ENCODE assay signal across 9 mouse cellular contexts in the genomic region with DNA sequence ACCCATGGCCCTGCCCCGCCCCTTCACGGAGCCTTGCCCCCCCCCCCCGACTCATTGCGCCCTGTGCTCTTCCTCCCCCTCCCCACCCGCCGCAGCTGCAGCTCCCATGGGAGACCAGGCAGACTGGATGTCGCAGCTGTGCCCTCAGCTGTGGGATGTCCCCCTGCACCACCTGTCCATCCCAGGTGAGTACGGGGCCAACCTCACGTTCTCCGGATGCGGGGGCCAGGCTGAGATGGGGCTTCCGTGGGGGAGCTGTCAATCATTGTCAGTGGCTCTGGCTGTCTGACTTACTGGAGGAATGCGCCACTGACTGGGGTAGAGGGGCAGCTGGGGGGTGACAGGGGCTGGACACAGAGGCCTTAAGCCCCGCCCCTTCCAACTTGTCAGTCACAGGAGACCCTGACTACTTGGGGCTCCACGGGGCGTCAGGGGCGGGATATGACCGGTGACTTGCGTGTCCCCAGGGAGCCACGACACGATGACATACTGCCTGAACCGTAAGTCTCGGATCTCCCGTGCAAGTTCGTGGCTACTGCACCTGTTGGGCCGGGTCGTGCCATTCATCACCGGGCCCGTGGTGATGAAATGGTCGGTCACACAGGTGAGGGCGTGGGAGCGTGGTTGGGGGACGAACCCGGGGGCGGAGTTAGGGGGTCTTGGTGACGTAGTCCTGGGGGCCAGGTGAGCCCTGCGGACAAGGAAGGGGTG. TPM values are rescaled to one million over a fixed set of nuclear protein-coding genes. Genes with fewer than 3 reads are reported as not detected.
DNase-seq lines count a peak whose midpoint lies in the region; ATAC-seq and TF ChIP-seq lines count a peak whose summit lies in the region.
"Had no signal": no experiment of that assay in that cellular context is flagged by ENCODE, and none has a peak within 500 bp of the region (broad histone marks: within the 10 kb centered on the region; RNA-seq: fewer than 3 reads in every experiment).

No protein-coding gene starts in this region.

- H3K4me2 ChIP-seq in CH12.LX (ENCODE audit: insufficient read depth, low read depth, poor library complexity, severe bottlenecking) = no peak overlapping the region
- H3K4me2 ChIP-seq in hindbrain, embryonic 16.5 days (ENCODE audit: low read length) = peak overlapping the region; percentile 87
- peak overlapping the region; percentile 77 for H3K4me2 ChIP-seq in midbrain, postnatal 0 days (ENCODE audit: low read depth, low read length, poor library complexity, severe bottlenecking)

- H3K4me1 ChIP-seq in CH12.LX (ENCODE audit: control insufficient read depth in 1 of 2, insufficient read depth in 2 of 2) = peaks cover 14 to 17% of the 10 kb centered on the region in 2 experiments
- peaks cover 20% of the 10 kb centered on the region for H3K4me1 ChIP-seq in hindbrain, embryonic 16.5 days (ENCODE audit: control insufficient read depth, insufficient read depth, low read depth, low read length)
- H3K4me1 ChIP-seq in midbrain, postnatal 0 days (ENCODE audit: insufficient read depth, low read length) = peaks cover 12% of the 10 kb centered on the region; the same call in 1 of the 2 replicates
- H3K4me1 ChIP-seq in thymus, adult 2 months (replicated peaks; ENCODE audit: control insufficient read depth, insufficient read depth, low read length) = peaks cover 39% of the 10 kb centered on the region

- DNase-seq in adrenal gland, adult 2 months = peak; percentile 9
- DNase-seq in adrenal gland, postnatal 4 days (ENCODE audit: low spot score in 2 of 2) = no peak
- DNase-seq in CH12.LX (ENCODE audit: extremely low read depth) = no peak
- peak; percentile 45 for DNase-seq in embryo, embryonic 9.5 days (ENCODE audit: extremely low spot score)
- peak; percentile 50 for DNase-seq in left cerebral cortex, postnatal 4 days
- peak; percentile 62 for DNase-seq in midbrain, postnatal 0 days (ENCODE audit: low spot score)
- peak; percentile 62 for DNase-seq in thymus, adult 2 months

- TF ChIP-seq EP300 in CH12.LX (IDR thresholded peaks at IDR 0.05; ENCODE audit: low read length) = no peak

- 1% methylated on average over 34 of the region's 37 CpGs for WGBS in hindbrain, embryonic 16.5 days
- WGBS in midbrain, postnatal 0 days = 1% methylated on average over 36 of the region's 37 CpGs
- WGBS in thymus, adult 2 months = 4% methylated on average over 37 of the region's 37 CpGs

- dilution Hi-C loops in CH12.LX (cut with MboI; ENCODE audit: extremely low pct_ligation_motif_present, extremely low pct_unique_long_range_greater_than_20kb, low sequenced_read_pairs) = no loop called here

- no peak overlapping the region for H3K27ac ChIP-seq in CH12.LX (ENCODE audit: insufficient read depth, low read depth)
- no peak overlapping the region; the same call in 1 of the 2 replicates for H3K27ac ChIP-seq in hindbrain, embryonic 16.5 days (ENCODE audit: low read depth, low read length)
- H3K27ac ChIP-seq in midbrain, postnatal 0 days (ENCODE audit: low read depth, low read length) = peak overlapping the region; percentile 34; the same call in 1 of the 2 replicates
- H3K27ac ChIP-seq in thymus, adult 2 months (ENCODE audit: control insufficient read depth, insufficient read depth, low read length) = no peak overlapping the region

- H3K36me3 ChIP-seq in CH12.LX (replicated peaks in 1 of 2; ENCODE audit: control insufficient read depth in 1 of 2, insufficient read depth in 1 of 2, low read length in 1 of 2) = peaks cover 40 to 46% of the 10 kb centered on the region in 2 experiments
- peaks cover 26% of the 10 kb centered on the region for H3K36me3 ChIP-seq in hindbrain, embryonic 16.5 days (ENCODE audit: control insufficient read depth, insufficient read depth, low read length)
- H3K36me3 ChIP-seq in midbrain, postnatal 0 days (ENCODE audit: insufficient read depth, low read length) = peaks cover 28% of the 10 kb centered on the region
- peaks cover 3% of the 10 kb centered on the region; the same call in 1 of the 2 replicates for H3K36me3 ChIP-seq in thymus, adult 2 months (ENCODE audit: control insufficient read depth, insufficient read depth, low read length)

- no peak for TF ChIP-seq CTCF in CH12.LX (conservative IDR thresholded peaks at IDR 0.05 in 1 of 2, IDR thresholded peaks at IDR 0.05 in 1 of 2; ENCODE audit: low read depth in 2 of 2, low read length in 2 of 2)
- TF ChIP-seq CTCF in midbrain, postnatal 0 days (IDR thresholded peaks at IDR 0.05) = no peak
- no peak for TF ChIP-seq CTCF in thymus, adult 2 months (IDR thresholded peaks at IDR 0.05; ENCODE audit: borderline replicate concordance, control insufficient read depth, extremely low read depth, insufficient read depth, low read length, poor library complexity)

- H3K9me3 ChIP-seq in CH12.LX (replicated peaks; ENCODE audit: low read length) = peaks cover 10% of the 10 kb centered on the region
- H3K9me3 ChIP-seq in hindbrain, embryonic 16.5 days (ENCODE audit: control insufficient read depth, low read length) = no peaks in the 10 kb centered on the region; the same call in 1 of the 2 replicates
- H3K9me3 ChIP-seq in midbrain, postnatal 0 days (ENCODE audit: low read length) = no peaks in the 10 kb centered on the region

- in situ Hi-C loops in CH12.LX (cut with MboI; ENCODE audit: low pct_ligation_motif_present, low pct_unique_long_range_greater_than_20kb, low sequenced_read_pairs) = no loop called here

- TF ChIP-seq POLR2A in CH12.LX (IDR thresholded peaks at IDR 0.05; ENCODE audit: low read depth, low read length) = no peak
- no peak for TF ChIP-seq POLR2A in thymus, adult 2 months (IDR thresholded peaks at IDR 0.05; ENCODE audit: control insufficient read depth, extremely low read depth, insufficient read depth, low read length, poor library complexity)

- intact Hi-C loops in left cerebral cortex, postnatal 4 days (cut with DNase I) = no loop called here

- H3K27me3 ChIP-seq in CH12.LX (replicated peaks) = no peaks in the 10 kb centered on the region
- H3K27me3 ChIP-seq in hindbrain, embryonic 16.5 days (replicated peaks; ENCODE audit: control insufficient read depth, insufficient read depth, low read length) = no peaks in the 10 kb centered on the region
- H3K27me3 ChIP-seq in midbrain, postnatal 0 days (ENCODE audit: insufficient read depth, low read length) = no peaks in the 10 kb centered on the region
- no peaks in the 10 kb centered on the region for H3K27me3 ChIP-seq in thymus, adult 2 months (ENCODE audit: control insufficient read depth, insufficient read depth, low read length)

- TF ChIP-seq RAD21 in CH12.LX (IDR thresholded peaks at IDR 0.05; ENCODE audit: low read depth, low read length) = no peak

- peaks cover 5% of the 10 kb centered on the region; the same call in 1 of the 2 replicates for H3K79me2 ChIP-seq in CH12.LX (replicated peaks; ENCODE audit: control insufficient read depth, extremely low read depth, insufficient read depth, poor library complexity, severe bottlenecking)

- H3K4me3 ChIP-seq in CH12.LX (replicated peaks in 1 of 3; ENCODE audit: low read depth in 2 of 3, low read length in 2 of 3, poor library complexity in 1 of 3) = no peak overlapping the region
- H3K4me3 ChIP-seq in hindbrain, embryonic 16.5 days (ENCODE audit: low read length) = peak overlapping the region; percentile 46
- peak overlapping the region; percentile 43 for H3K4me3 ChIP-seq in midbrain, postnatal 0 days (ENCODE audit: low read depth, low read length)
- peak overlapping the region; percentile 46 for H3K4me3 ChIP-seq in thymus, adult 2 months (ENCODE audit: control insufficient read depth, insufficient read depth, low read length)

- no peak overlapping the region for H3K9ac ChIP-seq in CH12.LX (ENCODE audit: insufficient read depth, low read depth)
- H3K9ac ChIP-seq in hindbrain, embryonic 16.5 days (ENCODE audit: low read depth, low read length) = peak overlapping the region; percentile 61
- H3K9ac ChIP-seq in midbrain, postnatal 0 days (replicated peaks; ENCODE audit: low read length, poor library complexity, severe bottlenecking) = peak overlapping the region; percentile 57

- ATAC-seq in hindbrain, embryonic 16.5 days = peak; percentile 41
- ATAC-seq in midbrain, postnatal 0 days (ENCODE audit: low FRiP score) = peak; percentile 50

RNA-seq across cellular contexts. Expression of a gene that starts 1.3 kb away (rescaled TPM):
- under 1 TPM; 0.09 to 0.10 TPM for total RNA-seq in adrenal gland, adult 2 months (2021)
- polyA plus RNA-seq in adrenal gland, adult 2 months (2012; rRNA removed) = 0.02 and 0.19 TPM in 2 replicates
- under 1 TPM; 0.20 to 0.25 TPM for total RNA-seq in adrenal gland, postnatal 4 days (2021)
- 0.64 and 0.67 TPM in 2 replicates for total RNA-seq in CH12.LX (2012; rRNA removed)
- total RNA-seq in CH12.LX (2014; rRNA removed) = not detected in 2 replicates
- 0.98 and 1.3 TPM in 2 replicates for polyA plus RNA-seq in CH12.LX (2012; ENCODE audit: insufficient read length, low read depth)
- polyA plus RNA-seq in hindbrain, embryonic 16.5 days (2015; fragmentation: Nextera tagmentation; extraction: Ambion mirVana) = 8.4 and 10.9 TPM in 2 replicates
- 1 to 10 TPM; 2.6 to 3.6 TPM for total RNA-seq in left cerebral cortex, postnatal 4 days (2021)
- 20.9 and 21.6 TPM in 2 replicates for total RNA-seq in midbrain, postnatal 0 days (2014; rRNA removed)
- 10.0 and 10.5 TPM in 2 replicates for polyA plus RNA-seq in midbrain, postnatal 0 days (2015; fragmentation: Nextera tagmentation; extraction: Ambion mirVana)
- polyA plus RNA-seq in thymus, adult 2 months (2012; rRNA removed) = 3.9 and 5.0 TPM in 2 replicates
- total RNA-seq: heart, adult 18-20 months had no signal

RNA-seq across cellular contexts. Expression of a gene that starts 6.9 kb away (rescaled TPM):
- total RNA-seq in adrenal gland, adult 2 months (2021) = under 1 TPM; 0.14 to 0.66 TPM
- polyA plus RNA-seq in adrenal gland, adult 2 months (2012; rRNA removed) = not detected in 2 replicates
- total RNA-seq in adrenal gland, postnatal 4 days (2021) = under 1 TPM; 0.65 to 0.87 TPM
- total RNA-seq in CH12.LX (2012; rRNA removed) (2.3 and 2.6 TPM in 2 replicates), CH12.LX (2014; rRNA removed) (3.7 and 4.0 TPM in 2 replicates)
- polyA plus RNA-seq in CH12.LX (2012; ENCODE audit: insufficient read length, low read depth) = 3.3 TPM in 2 replicates
- 0.71 and 0.85 TPM in 2 replicates for polyA plus RNA-seq in hindbrain, embryonic 16.5 days (2015; fragmentation: Nextera tagmentation; extraction: Ambion mirVana)
- total RNA-seq in left cerebral cortex, postnatal 4 days (2021) = under 1 TPM; 0.54 to 0.98 TPM
- 0.28 and 0.88 TPM in 2 replicates for total RNA-seq in midbrain, postnatal 0 days (2014; rRNA removed)
- polyA plus RNA-seq in midbrain, postnatal 0 days (2015; fragmentation: Nextera tagmentation; extraction: Ambion mirVana) = 0.39 and 0.40 TPM in 2 replicates
- 0.30 and 0.31 TPM in 2 replicates for polyA plus RNA-seq in thymus, adult 2 months (2012; rRNA removed)
- total RNA-seq: heart, adult 18-20 months had no signal

RNA-seq across cellular contexts. Expression of a gene that starts 6.9 kb away (rescaled TPM):
- 10 to 100 TPM; 57.4 to 61.6 TPM for total RNA-seq in adrenal gland, adult 2 months (2021)
- 115 and 125 TPM in 2 replicates for polyA plus RNA-seq in adrenal gland, adult 2 months (2012; rRNA removed)
- total RNA-seq in adrenal gland, postnatal 4 days (2021) = 10 to 100 TPM; 58.3 to 59.9 TPM
- 39.6 and 40.1 TPM in 2 replicates for total RNA-seq in CH12.LX (2012; rRNA removed)
- total RNA-seq in CH12.LX (2014; rRNA removed) = 12.2 and 14.4 TPM in 2 replicates
- 24.5 and 27.9 TPM in 2 replicates for polyA plus RNA-seq in CH12.LX (2012; ENCODE audit: insufficient read length, low read depth)
- 67.4 and 67.7 TPM in 2 replicates for polyA plus RNA-seq in hindbrain, embryonic 16.5 days (2015; fragmentation: Nextera tagmentation; extraction: Ambion mirVana)
- 10 to 100 TPM; 92.2 to 94.7 TPM for total RNA-seq in left cerebral cortex, postnatal 4 days (2021)
- 119 and 135 TPM in 2 replicates for total RNA-seq in midbrain, postnatal 0 days (2014; rRNA removed)
- 57.5 and 65.3 TPM in 2 replicates for polyA plus RNA-seq in midbrain, postnatal 0 days (2015; fragmentation: Nextera tagmentation; extraction: Ambion mirVana)
- 260 and 301 TPM in 2 replicates for polyA plus RNA-seq in thymus, adult 2 months (2012; rRNA removed)

RNA-seq across cellular contexts. Expression of a gene that starts 8.8 kb away (rescaled TPM):
- 1 to 10 TPM; 5.7 to 6.5 TPM for total RNA-seq in adrenal gland, adult 2 months (2021)
- polyA plus RNA-seq in adrenal gland, adult 2 months (2012; rRNA removed) = 0.04 TPM in 2 replicates
- total RNA-seq in adrenal gland, postnatal 4 days (2021) = 1 to 10 TPM; 7.6 to 8.2 TPM
- total RNA-seq in CH12.LX (2012; rRNA removed) (4.3 and 5.9 TPM in 2 replicates), CH12.LX (2014; rRNA removed) (4.2 and 5.3 TPM in 2 replicates)
- polyA plus RNA-seq in CH12.LX (2012; ENCODE audit: insufficient read length, low read depth) = 3.6 and 3.9 TPM in 2 replicates
- polyA plus RNA-seq in hindbrain, embryonic 16.5 days (2015; fragmentation: Nextera tagmentation; extraction: Ambion mirVana) = 12.4 and 15.0 TPM in 2 replicates
- 10 to 100 TPM; 20.5 to 21.7 TPM for total RNA-seq in left cerebral cortex, postnatal 4 days (2021)
- 10.9 and 16.4 TPM in 2 replicates for total RNA-seq in midbrain, postnatal 0 days (2014; rRNA removed)
- polyA plus RNA-seq in midbrain, postnatal 0 days (2015; fragmentation: Nextera tagmentation; extraction: Ambion mirVana) = 14.7 and 16.8 TPM in 2 replicates
- 0.73 and 0.80 TPM in 2 replicates for polyA plus RNA-seq in thymus, adult 2 months (2012; rRNA removed)

RNA-seq across cellular contexts. Expression of a gene that starts 28.8 kb away (rescaled TPM):
- total RNA-seq in adrenal gland, adult 2 months (2021) = 1 to 10 TPM; 4.8 to 9.2 TPM
- not detected in 2 replicates for polyA plus RNA-seq in adrenal gland, adult 2 months (2012; rRNA removed)
- 10 to 100 TPM; 11.4 to 15.8 TPM for total RNA-seq in adrenal gland, postnatal 4 days (2021)
- total RNA-seq in CH12.LX (2012; rRNA removed) (2.3 and 5.7 TPM in 2 replicates), CH12.LX (2014; rRNA removed) (4.7 and 5.1 TPM in 2 replicates)
- polyA plus RNA-seq in CH12.LX (2012; ENCODE audit: insufficient read length, low read depth) = 1.9 and 2.6 TPM in 2 replicates
- polyA plus RNA-seq in hindbrain, embryonic 16.5 days (2015; fragmentation: Nextera tagmentation; extraction: Ambion mirVana) = 3.5 and 5.2 TPM in 2 replicates
- 1 to 10 TPM; 7.0 to 9.2 TPM for total RNA-seq in left cerebral cortex, postnatal 4 days (2021)
- not detected in 2 replicates for total RNA-seq in midbrain, postnatal 0 days (2014; rRNA removed)
- 2.7 and 2.8 TPM in 2 replicates for polyA plus RNA-seq in midbrain, postnatal 0 days (2015; fragmentation: Nextera tagmentation; extraction: Ambion mirVana)
- 0.32 and 0.98 TPM in 2 replicates for polyA plus RNA-seq in thymus, adult 2 months (2012; rRNA removed)

Comparison
In these comparisons a context has a peak if more than half of its experiments do, and no peak if none do; other contexts are left out.
1. DNase-seq: peak in adrenal gland, adult 2 months (single experiment), embryo, embryonic 9.5 days (single experiment), left cerebral cortex, postnatal 4 days (single experiment), midbrain, postnatal 0 days (single experiment) and thymus, adult 2 months (single experiment); none in adrenal gland, postnatal 4 days (0 of 2) and CH12.LX (single experiment).
2. H3K4me3 ChIP-seq: peak in hindbrain, embryonic 16.5 days (single experiment), midbrain, postnatal 0 days (single experiment) and thymus, adult 2 months (single experiment); none in CH12.LX (0 of 3).